Mouse (Mus musculus): ENCODE results near the gene Prrt1.

Prrt1 gene

DNA sequence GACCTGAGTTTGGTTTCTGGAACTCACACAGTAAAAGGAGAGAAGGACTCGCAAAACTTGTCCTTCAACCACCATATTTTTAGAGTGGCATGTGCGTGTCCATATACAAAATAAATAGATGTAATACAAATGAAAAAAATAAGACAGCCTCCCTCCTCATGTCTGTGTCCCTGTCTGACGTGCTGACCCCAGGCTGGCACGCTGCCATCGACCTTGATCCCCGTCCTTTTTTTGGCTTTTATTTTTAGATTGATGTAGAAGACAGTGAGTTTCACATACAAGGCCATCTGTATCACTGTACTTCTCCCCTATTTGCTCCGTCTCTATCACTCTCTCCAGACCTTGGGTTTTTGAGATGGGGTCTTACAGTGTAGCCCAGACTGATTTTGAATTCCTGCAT is 35.1 kb downstream of the Prrt1 start:
- no peak for DNase-seq (ENCODE audit: extremely low read depth, low read depth, low spot score)

DNA sequence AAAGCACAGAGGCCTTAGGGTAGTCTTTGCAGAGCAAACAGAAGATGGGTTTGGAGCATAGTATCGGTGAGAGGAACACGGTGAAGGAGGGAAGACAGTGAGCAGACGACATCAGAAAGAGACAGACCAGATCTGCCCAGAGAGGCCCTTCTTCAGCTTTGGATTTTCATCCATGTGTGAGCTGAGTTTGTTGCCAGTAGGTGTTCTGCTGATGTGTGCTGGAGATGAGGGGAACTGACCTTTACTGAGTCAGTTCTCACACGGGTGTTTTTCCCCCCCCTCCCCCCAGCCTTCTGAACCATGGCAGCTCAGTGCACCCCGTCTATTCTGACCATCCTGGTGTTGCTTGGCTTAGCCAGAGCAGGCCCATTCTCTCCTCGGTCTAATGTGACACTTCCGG is 40.9 kb downstream of the Prrt1 start, which contains the start of gene Tnxb:
Tnxb (plus strand) TSS at position 301 of the 400 bp plus-strand sequence.
- no peak for DNase-seq (ENCODE audit: extremely low read depth, low read depth, low spot score)

GRCm38 (mm10) chr17:34671151-34672066 is 42.1 kb downstream of the Prrt1 start:
- no peak for DNase-seq (ENCODE audit: extremely low read depth, low read depth, low spot score)

- DNase-seq (ENCODE audit: extremely low read depth, low read depth, low spot score) = no peak
Measured at GRCm38 (mm10) chr17:34672246-34672792, 43.0 kb downstream of the Prrt1 start.

DNA sequence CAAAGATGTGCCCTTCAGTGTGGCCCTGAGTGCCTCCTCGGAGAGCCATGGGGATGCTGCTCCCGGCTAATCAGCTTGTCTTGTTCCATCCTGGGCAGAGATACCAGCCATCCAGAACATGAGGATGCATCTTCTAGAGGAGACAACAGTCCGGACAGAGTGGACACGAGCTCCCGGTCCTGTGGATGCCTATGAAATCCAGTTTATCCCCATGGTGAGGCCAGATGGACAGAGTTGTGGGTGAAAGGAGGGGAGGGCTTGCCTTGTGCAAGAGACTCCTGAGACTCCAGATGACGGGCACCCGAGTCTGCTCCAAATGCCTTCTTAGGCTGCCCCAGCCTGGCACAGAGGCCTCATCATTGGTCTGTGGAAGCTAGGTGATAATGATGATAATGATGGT is 43.8 kb downstream of the Prrt1 start:
- no peak for DNase-seq (ENCODE audit: extremely low read depth, low read depth, low spot score)

DNA sequence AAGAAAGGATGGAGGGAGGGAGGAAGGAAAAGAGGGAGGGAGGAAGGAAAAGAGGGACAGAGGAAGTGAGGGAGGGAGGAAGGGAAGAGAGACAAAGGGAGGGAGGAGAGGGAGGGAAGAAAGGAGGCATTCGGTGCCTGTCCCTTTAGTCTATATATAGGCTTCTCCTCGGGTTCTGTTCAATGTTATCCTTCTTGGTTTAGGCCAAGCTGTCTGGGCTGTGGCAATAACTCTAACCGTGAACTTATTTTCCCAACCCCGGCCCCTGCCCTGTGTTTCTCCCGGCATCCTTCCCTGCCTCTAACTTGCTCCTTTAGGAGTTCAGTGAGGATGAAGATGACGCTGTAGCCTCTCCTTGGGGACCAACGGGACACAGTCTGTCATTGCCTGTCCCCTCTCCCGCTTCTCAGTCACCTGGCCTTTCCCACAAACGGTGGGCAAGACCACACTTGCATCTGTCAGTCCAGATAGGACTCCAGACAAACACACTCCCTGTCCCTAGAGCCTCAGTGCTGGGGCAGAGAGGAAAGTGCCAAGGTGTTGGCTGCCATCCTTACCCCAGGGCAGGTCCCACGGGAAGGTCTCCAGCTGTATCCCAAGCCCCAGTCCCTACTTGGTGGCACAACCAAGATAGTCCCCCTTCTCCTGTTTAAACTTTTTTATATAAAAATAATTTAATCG is 45.3 kb downstream of the Prrt1 start:
- no peak for DNase-seq (ENCODE audit: extremely low read depth, low read depth, low spot score)

GRCm38 (mm10) chr17:34675205-34676092 is 46.1 kb downstream of the Prrt1 start:
- no peak for DNase-seq (ENCODE audit: extremely low read depth, low read depth, low spot score)

- DNase-seq (ENCODE audit: extremely low read depth, low read depth, low spot score) = no peak
Measured at GRCm38 (mm10) chr17:34676093-34676460, 46.7 kb downstream of the Prrt1 start.

GRCm38 (mm10) chr17:34676671-34677070 is 47.3 kb downstream of the Prrt1 start:
- no peak for DNase-seq (ENCODE audit: extremely low read depth, low read depth, low spot score)

DNA sequence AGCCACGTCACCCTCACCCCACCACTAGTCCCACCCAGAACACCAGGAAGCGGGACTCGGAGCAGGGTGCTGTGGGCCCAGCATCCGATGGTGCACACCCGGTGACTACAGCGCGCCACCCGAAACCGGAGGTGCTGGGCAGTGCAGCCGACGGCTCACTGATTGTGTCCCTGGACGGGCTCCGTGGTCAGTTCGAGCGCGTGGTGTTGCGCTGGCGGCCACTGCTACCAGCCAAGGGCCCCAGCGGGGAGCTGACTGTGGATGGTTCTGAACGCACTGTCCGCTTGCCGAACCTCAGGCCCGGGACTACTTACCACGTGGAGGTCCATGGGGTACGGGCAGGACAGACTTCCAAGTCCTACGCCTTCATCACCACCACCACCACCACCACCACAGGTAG is 50.9 kb downstream of the Prrt1 start:
- no peak for DNase-seq (ENCODE audit: extremely low read depth, low read depth, low spot score)

DNA sequence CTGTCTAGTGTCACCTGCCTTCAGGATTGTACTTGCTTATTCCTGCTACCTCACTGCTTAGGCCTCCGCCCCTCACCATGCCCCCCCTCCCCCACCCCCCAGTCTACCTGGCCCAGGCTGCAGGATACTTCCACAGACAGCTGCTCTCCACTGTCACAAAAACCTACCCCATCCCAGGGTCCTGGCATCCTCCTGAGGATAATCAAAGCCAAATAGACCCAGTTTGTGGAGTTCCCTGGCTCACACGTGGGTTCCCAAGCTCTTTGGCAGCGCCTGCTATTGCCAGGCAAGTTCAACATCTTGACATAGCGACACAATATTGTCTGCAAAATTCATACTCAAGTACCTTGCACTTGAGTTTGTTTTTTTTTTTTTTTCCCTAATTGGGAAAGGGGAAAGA is 51.3 kb downstream of the Prrt1 start:
- DNase-seq (ENCODE audit: extremely low read depth, low read depth, low spot score) = no peak

- DNase-seq (ENCODE audit: extremely low read depth, low read depth, low spot score) = no peak
Measured at GRCm38 (mm10) chr17:34681132-34681571, 51.8 kb downstream of the Prrt1 start.

GRCm38 (mm10) chr17:34681881-34682536 is 52.7 kb downstream of the Prrt1 start:
- no peak for DNase-seq (ENCODE audit: extremely low read depth, low read depth, low spot score)
